Comparison of ENCODE assay signal across 17 mouse cellular contexts in genomic region chr13:11348502-11348849, GRCm38 (mm10).
A peak's percentile ranks its signal among the peaks of the same experiment; 100 is the strongest.
DNase-seq lines count a peak whose midpoint lies in the region; ATAC-seq and TF ChIP-seq lines count a peak whose summit lies in the region.
"Had no signal": no experiment of that assay in that cellular context is flagged by ENCODE, and none has a peak within 500 bp of the region (broad histone marks: within the 10 kb centered on the region; RNA-seq: fewer than 3 reads in every experiment).

No protein-coding gene starts in this region.

- H3K27ac ChIP-seq in forebrain, embryonic 11.5 days (ENCODE audit: low read depth, low read length): no peak overlapping the region
- no peak overlapping the region for H3K27ac ChIP-seq in forebrain, embryonic 10.5 days
- H3K27ac ChIP-seq in midbrain, embryonic 11.5 days (ENCODE audit: low read depth, low read length): no peak overlapping the region
- H3K27ac ChIP-seq in midbrain, embryonic 10.5 days (replicated peaks): no peak overlapping the region
- H3K27ac ChIP-seq in forebrain, embryonic 16.5 days (ENCODE audit: low read length): peak overlapping the region; percentile 23; the same call in 1 of the 2 replicates
- H3K27ac ChIP-seq in midbrain, embryonic 16.5 days (ENCODE audit: low read length): no peak overlapping the region
- H3K27ac ChIP-seq in thymus, adult 2 months (ENCODE audit: control insufficient read depth, insufficient read depth, low read length): no peak overlapping the region
- H3K27ac ChIP-seq: embryonic facial prominence, embryonic 13.5 days; liver, embryonic 15.5 days had no signal

- H3K36me3 ChIP-seq in forebrain, embryonic 11.5 days (ENCODE audit: control insufficient read depth, insufficient read depth, low read length): no peaks in the 10 kb centered on the region
- H3K36me3 ChIP-seq in forebrain, embryonic 10.5 days (replicated peaks): no peaks in the 10 kb centered on the region
- H3K36me3 ChIP-seq in midbrain, embryonic 11.5 days (ENCODE audit: control insufficient read depth, insufficient read depth, low read length): no peaks in the 10 kb centered on the region
- H3K36me3 ChIP-seq in midbrain, embryonic 10.5 days: no peaks in the 10 kb centered on the region
- no peaks in the 10 kb centered on the region for H3K36me3 ChIP-seq in forebrain, embryonic 16.5 days (ENCODE audit: control insufficient read depth, insufficient read depth)
- H3K36me3 ChIP-seq in midbrain, embryonic 16.5 days (ENCODE audit: control insufficient read depth, insufficient read depth, low read length): no peaks in the 10 kb centered on the region
- no peaks in the 10 kb centered on the region for H3K36me3 ChIP-seq in thymus, adult 2 months (ENCODE audit: control insufficient read depth, insufficient read depth, low read length)
- H3K36me3 ChIP-seq: embryonic facial prominence, embryonic 13.5 days; G1E; heart, embryonic 12.5 days; liver, embryonic 15.5 days had no signal

- H3K9ac ChIP-seq in forebrain, embryonic 11.5 days (ENCODE audit: low read length): no peak overlapping the region
- H3K9ac ChIP-seq in midbrain, embryonic 11.5 days (ENCODE audit: low read length): no peak overlapping the region
- H3K9ac ChIP-seq in forebrain, embryonic 16.5 days (replicated peaks; ENCODE audit: low read depth, low read length): no peak overlapping the region
- H3K9ac ChIP-seq in midbrain, embryonic 16.5 days (ENCODE audit: low read depth, low read length): no peak overlapping the region
- H3K9ac ChIP-seq: embryonic facial prominence, embryonic 13.5 days; heart, embryonic 12.5 days; liver, embryonic 15.5 days had no signal

- H3K9me3 ChIP-seq in forebrain, embryonic 11.5 days (ENCODE audit: control insufficient read depth, low read length): no peaks in the 10 kb centered on the region
- no peaks in the 10 kb centered on the region for H3K9me3 ChIP-seq in forebrain, embryonic 10.5 days
- H3K9me3 ChIP-seq in midbrain, embryonic 11.5 days (ENCODE audit: control insufficient read depth, low read length): no peaks in the 10 kb centered on the region
- H3K9me3 ChIP-seq in midbrain, embryonic 10.5 days (replicated peaks): no peaks in the 10 kb centered on the region
- no peaks in the 10 kb centered on the region for H3K9me3 ChIP-seq in forebrain, embryonic 16.5 days (ENCODE audit: control insufficient read depth, low read length)
- no peaks in the 10 kb centered on the region; the same call in 1 of the 2 replicates for H3K9me3 ChIP-seq in midbrain, embryonic 16.5 days (replicated peaks; ENCODE audit: control insufficient read depth, low read length, poor library complexity, severe bottlenecking)
- H3K9me3 ChIP-seq: embryonic facial prominence, embryonic 13.5 days; G1E; heart, embryonic 12.5 days; liver, embryonic 15.5 days had no signal

- no peak overlapping the region for H3K4me2 ChIP-seq in forebrain, embryonic 11.5 days (ENCODE audit: low read depth, low read length, severe bottlenecking)
- H3K4me2 ChIP-seq in midbrain, embryonic 11.5 days: no peak overlapping the region
- no peak overlapping the region for H3K4me2 ChIP-seq in forebrain, embryonic 16.5 days (ENCODE audit: low read length)
- H3K4me2 ChIP-seq in midbrain, embryonic 16.5 days (ENCODE audit: low read length): no peak overlapping the region
- H3K4me2 ChIP-seq: embryonic facial prominence, embryonic 13.5 days; heart, embryonic 12.5 days; liver, embryonic 15.5 days had no signal

- H3K27me3 ChIP-seq in forebrain, embryonic 11.5 days (ENCODE audit: control insufficient read depth, insufficient read depth, low read length): no peaks in the 10 kb centered on the region
- no peaks in the 10 kb centered on the region for H3K27me3 ChIP-seq in forebrain, embryonic 10.5 days (ENCODE audit: poor library complexity, severe bottlenecking)
- no peaks in the 10 kb centered on the region for H3K27me3 ChIP-seq in midbrain, embryonic 11.5 days (ENCODE audit: control insufficient read depth, insufficient read depth, low read length)
- H3K27me3 ChIP-seq in midbrain, embryonic 10.5 days (ENCODE audit: low read depth, poor library complexity, severe bottlenecking): no peaks in the 10 kb centered on the region
- H3K27me3 ChIP-seq in forebrain, embryonic 16.5 days (replicated peaks; ENCODE audit: control insufficient read depth, insufficient read depth, low read length): no peaks in the 10 kb centered on the region
- no peaks in the 10 kb centered on the region for H3K27me3 ChIP-seq in midbrain, embryonic 16.5 days (ENCODE audit: control insufficient read depth, insufficient read depth, low read depth, low read length)
- no peaks in the 10 kb centered on the region for H3K27me3 ChIP-seq in thymus, adult 2 months (ENCODE audit: control insufficient read depth, insufficient read depth, low read length)
- H3K27me3 ChIP-seq: embryonic facial prominence, embryonic 13.5 days; heart, embryonic 12.5 days; liver, embryonic 15.5 days; megakaryocyte, embryonic 14.5 days had no signal

- no peak for DNase-seq in forebrain, embryonic 11.5 days (ENCODE audit: low spot score)
- DNase-seq in forebrain, embryonic 10.5 days (ENCODE audit: extremely low spot score, low spot score): no peak
- no peak for DNase-seq in midbrain, embryonic 11.5 days (ENCODE audit: low spot score, missing footprints)
- no peak for DNase-seq in midbrain, embryonic 10.5 days (ENCODE audit: low spot score)
- no peak for DNase-seq in urinary bladder, adult 2 months (ENCODE audit: low spot score)
- DNase-seq in thymus, adult 2 months: no peak
- DNase-seq: cerebellum, adult 9-11 months; kidney, adult 11 months; lung, postnatal 14 days had no signal

- no peak overlapping the region for H3K4me3 ChIP-seq in forebrain, embryonic 11.5 days (ENCODE audit: low read depth, low read length)
- H3K4me3 ChIP-seq in forebrain, embryonic 10.5 days: no peak overlapping the region
- no peak overlapping the region for H3K4me3 ChIP-seq in midbrain, embryonic 11.5 days (ENCODE audit: low read depth, low read length)
- H3K4me3 ChIP-seq in midbrain, embryonic 10.5 days: no peak overlapping the region
- H3K4me3 ChIP-seq in forebrain, embryonic 16.5 days (replicated peaks; ENCODE audit: low read length): no peak overlapping the region
- no peak overlapping the region for H3K4me3 ChIP-seq in midbrain, embryonic 16.5 days (ENCODE audit: low read depth, low read length)
- H3K4me3 ChIP-seq in thymus, adult 2 months (ENCODE audit: control insufficient read depth, insufficient read depth, low read length): no peak overlapping the region
- H3K4me3 ChIP-seq: embryonic facial prominence, embryonic 13.5 days; heart, embryonic 12.5 days; liver, embryonic 15.5 days; megakaryocyte, embryonic 14.5 days had no signal

- TF ChIP-seq CTCF in thymus, adult 2 months (IDR thresholded peaks at IDR 0.05; ENCODE audit: borderline replicate concordance, control insufficient read depth, extremely low read depth, insufficient read depth, low read length, poor library complexity): no peak

- no peak for TF ChIP-seq POLR2A in thymus, adult 2 months (IDR thresholded peaks at IDR 0.05; ENCODE audit: control insufficient read depth, extremely low read depth, insufficient read depth, low read length, poor library complexity)

- H3K4me1 ChIP-seq in forebrain, embryonic 11.5 days (replicated peaks; ENCODE audit: control insufficient read depth, insufficient read depth, low read length): no peaks in the 10 kb centered on the region
- peaks cover 7% of the 10 kb centered on the region for H3K4me1 ChIP-seq in forebrain, embryonic 10.5 days
- H3K4me1 ChIP-seq in midbrain, embryonic 11.5 days (ENCODE audit: control insufficient read depth, insufficient read depth, low read length): no peaks in the 10 kb centered on the region
- no peaks in the 10 kb centered on the region; the same call in 1 of the 2 replicates for H3K4me1 ChIP-seq in midbrain, embryonic 10.5 days
- peaks cover 6% of the 10 kb centered on the region for H3K4me1 ChIP-seq in forebrain, embryonic 16.5 days (replicated peaks; ENCODE audit: control insufficient read depth, insufficient read depth, low read length)
- peaks cover 7% of the 10 kb centered on the region; the same call in 1 of the 2 replicates for H3K4me1 ChIP-seq in midbrain, embryonic 16.5 days (ENCODE audit: control insufficient read depth, insufficient read depth, low read length)
- H3K4me1 ChIP-seq in thymus, adult 2 months (replicated peaks; ENCODE audit: control insufficient read depth, insufficient read depth, low read length): no peaks in the 10 kb centered on the region
- H3K4me1 ChIP-seq: embryonic facial prominence, embryonic 13.5 days; heart, embryonic 12.5 days; liver, embryonic 15.5 days; megakaryocyte, embryonic 14.5 days had no signal

- WGBS in forebrain, embryonic 11.5 days: 46% methylated on average over 4 of the region's 4 CpGs
- 74% methylated on average over 4 of the region's 4 CpGs for whole genome bisulfite sequencing in forebrain, embryonic 10.5 days
- 58% methylated on average over 4 of the region's 4 CpGs for WGBS in midbrain, embryonic 11.5 days
- 76% methylated on average over 4 of the region's 4 CpGs for whole genome bisulfite sequencing in midbrain, embryonic 10.5 days
- WGBS in forebrain, embryonic 16.5 days: 20% methylated on average over 4 of the region's 4 CpGs
- 34% methylated on average over 4 of the region's 4 CpGs for WGBS in midbrain, embryonic 16.5 days
- 48% methylated on average over 4 of the region's 4 CpGs for WGBS in thymus, adult 2 months

- peak; percentile 49 for ATAC-seq in forebrain, embryonic 11.5 days (replicated peaks; ENCODE audit: low FRiP score)
- ATAC-seq in midbrain, embryonic 11.5 days (ENCODE audit: low FRiP score): peak; percentile 36; the same call in 1 of the 2 replicates
- ATAC-seq in forebrain, embryonic 16.5 days: peak; percentile 46
- peak; percentile 33; the same call in 1 of the 2 replicates for ATAC-seq in midbrain, embryonic 16.5 days
- ATAC-seq: CD4-positive, CD25-positive, alpha-beta regulatory T cell, adult 4 months had no signal
